Mouse (Mus musculus) C2C12 (cell line): ENCODE data around the gene Frmpd1.

Experiments
- CTCF ChIP-seq: IDR thresholded peaks from one replicate; pipeline ENCODE4 v1.5.1; 2011; ENCODE audit not compliant: control insufficient read depth, insufficient read depth, insufficient read length
- MAX ChIP-seq: IDR thresholded peaks from one replicate; pipeline ENCODE4 v1.6.1; 2011; ENCODE audit warnings: mild to moderate bottlenecking, control low read depth
- USF1 ChIP-seq: IDR thresholded peaks from one replicate; pipeline ENCODE4 v1.6.1; 2011; ENCODE audit warnings: low read depth, mild to moderate bottlenecking, control low read depth, moderate library complexity

GRCm38 (mm10) chr4:45165955-45166354 lies 18.7 kb upstream of the Frmpd1 start:
- TF ChIP-seq CTCF (no peak), USF1 (no peak), MAX (no peak)
